Mouse (Mus musculus) lung, postnatal 0 days (tissue): ENCODE results near the gene Ccdc65.

Experiments used
- CTCF ChIP-seq: IDR thresholded peaks from 2 replicates; pipeline ENCODE4 v1.5.1; 2016; ENCODE audit warnings: antibody characterized with exemption, mild to moderate bottlenecking
- EP300 ChIP-seq: IDR thresholded peaks from 2 replicates; pipeline ENCODE4 v1.6.1; 2016; ENCODE audit warnings: antibody characterized with exemption, mild to moderate bottlenecking, control low read depth

GRCm38 (mm10) chr15:98732006-98732531, 24.1 kb downstream of the Ccdc65 start:
- TF ChIP-seq CTCF (no peak), EP300 (no peak)
